ENCODE assay signal across 16 mouse cellular contexts in genomic region chrX:6258523-6258922, GRCm38 (mm10).
DNase-seq lines count a peak whose midpoint lies in the region; ATAC-seq and TF ChIP-seq lines count a peak whose summit lies in the region.
"Had no signal": no experiment of that assay in that cellular context is flagged by ENCODE, and none has a peak within 500 bp of the region (broad histone marks: within the 10 kb centered on the region; RNA-seq: fewer than 3 reads in every experiment).

No protein-coding gene starts in this region.

- H3K36me3 ChIP-seq in forebrain, embryonic 16.5 days (ENCODE audit: control insufficient read depth, insufficient read depth): no peaks in the 10 kb centered on the region
- no peaks in the 10 kb centered on the region for H3K36me3 ChIP-seq in forebrain, embryonic 12.5 days (replicated peaks)
- no peaks in the 10 kb centered on the region for H3K36me3 ChIP-seq in heart, embryonic 13.5 days
- H3K36me3 ChIP-seq: limb, embryonic 13.5 days; midbrain, embryonic 15.5 days; neural tube, embryonic 12.5 days had no signal

- no peak overlapping the region for H3K27ac ChIP-seq in forebrain, embryonic 16.5 days (ENCODE audit: low read length)
- H3K27ac ChIP-seq in forebrain, embryonic 12.5 days: no peak overlapping the region
- H3K27ac ChIP-seq in layer of hippocampus, adult 2 months: no peak overlapping the region
- peak overlapping the region; percentile 28; the same call in 1 of the 2 replicates for H3K27ac ChIP-seq in heart, embryonic 13.5 days (replicated peaks)
- H3K27ac ChIP-seq: limb, embryonic 13.5 days; midbrain, embryonic 15.5 days; neural tube, embryonic 12.5 days had no signal

- TF ChIP-seq CTCF in layer of hippocampus, adult 2 months (conservative IDR thresholded peaks at IDR 0.05): no peak

- WGBS in forebrain, embryonic 16.5 days: 76% methylated on average over 4 of the region's 4 CpGs
- 74% methylated on average over 4 of the region's 4 CpGs for WGBS in forebrain, embryonic 12.5 days
- WGBS in heart, embryonic 13.5 days: 23% methylated on average over 4 of the region's 4 CpGs

- no peak overlapping the region for H3K9ac ChIP-seq in forebrain, embryonic 16.5 days (replicated peaks; ENCODE audit: low read depth, low read length)
- no peak overlapping the region for H3K9ac ChIP-seq in forebrain, embryonic 12.5 days
- no peak overlapping the region for H3K9ac ChIP-seq in heart, embryonic 13.5 days
- H3K9ac ChIP-seq: limb, embryonic 13.5 days; midbrain, embryonic 15.5 days; neural tube, embryonic 12.5 days had no signal

- no peaks in the 10 kb centered on the region for H3K27me3 ChIP-seq in forebrain, embryonic 16.5 days (replicated peaks; ENCODE audit: control insufficient read depth, insufficient read depth, low read length)
- H3K27me3 ChIP-seq in forebrain, embryonic 12.5 days: no peaks in the 10 kb centered on the region
- H3K27me3 ChIP-seq in heart, embryonic 13.5 days (replicated peaks): no peaks in the 10 kb centered on the region
- H3K27me3 ChIP-seq: limb, embryonic 13.5 days; midbrain, embryonic 15.5 days; neural tube, embryonic 12.5 days had no signal

- peak; percentile 9 to 17 for DNase-seq in layer of hippocampus, adult 2 months (ENCODE audit: low spot score in 2 of 2)
- DNase-seq in layer of hippocampus, postnatal 10 days (ENCODE audit: low spot score in 2 of 2): no peak
- peak; percentile 74 for DNase-seq in 3T3-L1 (ENCODE audit: low read depth, low spot score)
- DNase-seq in right cerebral cortex, adult 18-20 months: no peak
- DNase-seq in embryo, embryonic 10.5 days (ENCODE audit: low spot score): no peak
- DNase-seq: cerebellum, postnatal 10 days; gastrocnemius, postnatal 14 days; right cerebral cortex, postnatal 4 days; thymus, adult 18-20 months had no signal

- no peak overlapping the region for H3K4me3 ChIP-seq in forebrain, embryonic 16.5 days (replicated peaks; ENCODE audit: low read length)
- H3K4me3 ChIP-seq in forebrain, embryonic 12.5 days (replicated peaks): no peak overlapping the region
- no peak overlapping the region for H3K4me3 ChIP-seq in layer of hippocampus, adult 2 months
- no peak overlapping the region for H3K4me3 ChIP-seq in heart, embryonic 13.5 days
- H3K4me3 ChIP-seq: limb, embryonic 13.5 days; midbrain, embryonic 15.5 days; neural tube, embryonic 12.5 days had no signal

- ATAC-seq in forebrain, embryonic 16.5 days: peak; percentile 26; the same call in 1 of the 2 replicates
- no peak for ATAC-seq in forebrain, embryonic 12.5 days (ENCODE audit: low FRiP score)
- peak; percentile 25; the same call in 1 of the 2 replicates for ATAC-seq in heart, embryonic 13.5 days (ENCODE audit: extremely low read depth, insufficient number of reproducible peaks, low FRiP score, low TSS enrichment)
- ATAC-seq: inflammation-experienced regulatory T-cells, adult 6 months; midbrain, embryonic 15.5 days had no signal

- no peaks in the 10 kb centered on the region for H3K4me1 ChIP-seq in forebrain, embryonic 16.5 days (replicated peaks; ENCODE audit: control insufficient read depth, insufficient read depth, low read length)
- H3K4me1 ChIP-seq in forebrain, embryonic 12.5 days: no peaks in the 10 kb centered on the region
- H3K4me1 ChIP-seq in heart, embryonic 13.5 days: peaks cover 7% of the 10 kb centered on the region
- H3K4me1 ChIP-seq: limb, embryonic 13.5 days; midbrain, embryonic 15.5 days; neural tube, embryonic 12.5 days had no signal

- no peaks in the 10 kb centered on the region for H3K9me3 ChIP-seq in forebrain, embryonic 16.5 days (ENCODE audit: control insufficient read depth, low read length)
- no peaks in the 10 kb centered on the region for H3K9me3 ChIP-seq in forebrain, embryonic 12.5 days
- no peaks in the 10 kb centered on the region for H3K9me3 ChIP-seq in heart, embryonic 13.5 days
- H3K9me3 ChIP-seq: limb, embryonic 13.5 days; midbrain, embryonic 15.5 days; neural tube, embryonic 12.5 days had no signal

- H3K4me2 ChIP-seq in forebrain, embryonic 16.5 days (ENCODE audit: low read length): no peak overlapping the region
- no peak overlapping the region for H3K4me2 ChIP-seq in forebrain, embryonic 12.5 days
- no peak overlapping the region for H3K4me2 ChIP-seq in heart, embryonic 13.5 days
- H3K4me2 ChIP-seq: limb, embryonic 13.5 days; midbrain, embryonic 15.5 days; neural tube, embryonic 12.5 days had no signal

Comparison
In these comparisons a context has a peak if more than half of its experiments do, and no peak if none do; other contexts are left out.
1. DNase-seq: peak in layer of hippocampus, adult 2 months (2 of 2) and 3T3-L1 (single experiment); none in layer of hippocampus, postnatal 10 days (0 of 2), right cerebral cortex, adult 18-20 months (single experiment) and embryo, embryonic 10.5 days (single experiment).